10 mouse cellular contexts compared by ENCODE assay signal in genomic region chr14:79445055-79445620, GRCm38 (mm10). TPM values are rescaled to one million over a fixed set of nuclear protein-coding genes. Genes with fewer than 3 reads are reported as not detected.
DNase-seq lines count a peak whose midpoint lies in the region; ATAC-seq lines count a peak whose summit lies in the region.
"Had no signal": no experiment of that assay in that cellular context is flagged by ENCODE, and none has a peak within 500 bp of the region (broad histone marks: within the 10 kb centered on the region; RNA-seq: fewer than 3 reads in every experiment).

No protein-coding gene starts in this region.

- H3K4me3 ChIP-seq in hindbrain, embryonic 13.5 days = peak overlapping the region; percentile 27
- H3K4me3 ChIP-seq in midbrain, embryonic 10.5 days = peak overlapping the region; percentile 41
- H3K4me3 ChIP-seq in heart, embryonic 12.5 days = no peak overlapping the region
- no peak overlapping the region for H3K4me3 ChIP-seq in liver, embryonic 12.5 days
- H3K4me3 ChIP-seq: liver, embryonic 15.5 days had no signal

- DNase-seq in left cerebral cortex, postnatal 14 days (ENCODE audit: low spot score in 2 of 2) = peak; percentile 26 to 68
- DNase-seq in left cerebral cortex, adult 11 months (ENCODE audit: low spot score) = no peak
- peak; percentile 36 for DNase-seq in midbrain, embryonic 10.5 days (ENCODE audit: low spot score)
- DNase-seq in right cerebral cortex, postnatal 25 days = peak; percentile 24
- DNase-seq in adrenal gland, adult 18-20 months (ENCODE audit: low spot score in 2 of 2) = no peak

- no peaks in the 10 kb centered on the region for H3K27me3 ChIP-seq in hindbrain, embryonic 13.5 days
- no peaks in the 10 kb centered on the region for H3K27me3 ChIP-seq in midbrain, embryonic 10.5 days (ENCODE audit: low read depth, poor library complexity, severe bottlenecking)
- no peaks in the 10 kb centered on the region for H3K27me3 ChIP-seq in heart, embryonic 12.5 days (replicated peaks)
- peaks cover 7% of the 10 kb centered on the region for H3K27me3 ChIP-seq in liver, embryonic 12.5 days (replicated peaks)
- H3K27me3 ChIP-seq: liver, embryonic 15.5 days had no signal

- ATAC-seq in hindbrain, embryonic 13.5 days (ENCODE audit: low FRiP score) = peak; percentile 81
- ATAC-seq in heart, embryonic 12.5 days (ENCODE audit: insufficient number of reproducible peaks, low FRiP score) = no peak
- ATAC-seq in liver, embryonic 12.5 days = no peak
- ATAC-seq: intestine, embryonic 16.5 days had no signal

- peaks cover 20% of the 10 kb centered on the region for H3K4me1 ChIP-seq in hindbrain, embryonic 13.5 days (replicated peaks)
- peaks cover 19% of the 10 kb centered on the region for H3K4me1 ChIP-seq in midbrain, embryonic 10.5 days
- no peaks in the 10 kb centered on the region for H3K4me1 ChIP-seq in heart, embryonic 12.5 days (replicated peaks)
- H3K4me1 ChIP-seq in liver, embryonic 12.5 days = peaks cover 5% of the 10 kb centered on the region; the same call in 1 of the 2 replicates

- H3K9me3 ChIP-seq in hindbrain, embryonic 13.5 days = no peaks in the 10 kb centered on the region
- H3K9me3 ChIP-seq in midbrain, embryonic 10.5 days (replicated peaks) = no peaks in the 10 kb centered on the region
- H3K9me3 ChIP-seq in heart, embryonic 12.5 days (replicated peaks) = no peaks in the 10 kb centered on the region
- no peaks in the 10 kb centered on the region for H3K9me3 ChIP-seq in liver, embryonic 12.5 days (replicated peaks)
- H3K9me3 ChIP-seq: liver, embryonic 15.5 days had no signal

- intact Hi-C loops in left cerebral cortex, postnatal 14 days (cut with DNase I) = no loop called here

- H3K9ac ChIP-seq in hindbrain, embryonic 13.5 days = peak overlapping the region; percentile 4
- H3K9ac ChIP-seq in heart, embryonic 12.5 days = no peak overlapping the region
- no peak overlapping the region for H3K9ac ChIP-seq in liver, embryonic 12.5 days
- H3K9ac ChIP-seq: liver, embryonic 15.5 days had no signal

- H3K4me2 ChIP-seq in hindbrain, embryonic 13.5 days = peak overlapping the region; percentile 47
- H3K4me2 ChIP-seq in heart, embryonic 12.5 days = no peak overlapping the region
- no peak overlapping the region for H3K4me2 ChIP-seq in liver, embryonic 12.5 days
- H3K4me2 ChIP-seq: liver, embryonic 15.5 days had no signal

- H3K27ac ChIP-seq in hindbrain, embryonic 13.5 days = peak overlapping the region; percentile 87
- H3K27ac ChIP-seq in midbrain, embryonic 10.5 days (replicated peaks) = peak overlapping the region; percentile 66
- H3K27ac ChIP-seq in heart, embryonic 12.5 days (ENCODE audit: poor library complexity, severe bottlenecking) = no peak overlapping the region
- H3K27ac ChIP-seq in liver, embryonic 12.5 days = no peak overlapping the region
- H3K27ac ChIP-seq: liver, embryonic 15.5 days had no signal

- 16% methylated on average over 16 of the region's 16 CpGs for WGBS in hindbrain, embryonic 13.5 days
- WGBS in midbrain, embryonic 10.5 days = 40% methylated on average over 16 of the region's 16 CpGs
- WGBS in heart, embryonic 12.5 days = 71% methylated on average over 16 of the region's 16 CpGs
- 74% methylated on average over 16 of the region's 16 CpGs for WGBS in liver, embryonic 12.5 days (ENCODE audit: insufficient replicate concordance)

- no peaks in the 10 kb centered on the region for H3K36me3 ChIP-seq in hindbrain, embryonic 13.5 days
- no peaks in the 10 kb centered on the region for H3K36me3 ChIP-seq in midbrain, embryonic 10.5 days
- H3K36me3 ChIP-seq in heart, embryonic 12.5 days = no peaks in the 10 kb centered on the region
- H3K36me3 ChIP-seq in liver, embryonic 12.5 days = no peaks in the 10 kb centered on the region
- H3K36me3 ChIP-seq: liver, embryonic 15.5 days had no signal

RNA-seq across cellular contexts. Expression of gene Kbtbd6, which starts 6.5 kb away (rescaled TPM):
- total RNA-seq in left cerebral cortex, postnatal 14 days (2021) = 1 to 10 TPM in 1 of 2 experiments, under 1 TPM in 1; 0.99 to 1.4 TPM
- 1.5 and 1.6 TPM in 2 replicates for polyA plus RNA-seq in hindbrain, embryonic 13.5 days (2015; fragmentation: Nextera tagmentation; extraction: Ambion mirVana)
- polyA plus RNA-seq in midbrain, embryonic 10.5 days (2016; fragmentation: Nextera tagmentation; extraction: Ambion mirVana) = 5.8 and 5.9 TPM in 2 replicates
- 2.0 and 2.9 TPM in 2 replicates for polyA plus RNA-seq in heart, embryonic 12.5 days (2016; fragmentation: Nextera tagmentation; extraction: Ambion mirVana)
- 3.9 TPM in 2 replicates for polyA plus RNA-seq in liver, embryonic 12.5 days (2016; fragmentation: Nextera tagmentation; extraction: Ambion mirVana)
- total RNA-seq in adrenal gland, adult 18-20 months (2021) = under 1 TPM; 0.16 to 0.27 TPM

RNA-seq across cellular contexts. Expression of gene Kbtbd7, which starts 18.8 kb away (rescaled TPM):
- total RNA-seq in left cerebral cortex, postnatal 14 days (2021) = 10 to 100 TPM; 38.9 to 40.8 TPM
- 15.4 and 16.4 TPM in 2 replicates for polyA plus RNA-seq in hindbrain, embryonic 13.5 days (2015; fragmentation: Nextera tagmentation; extraction: Ambion mirVana)
- 12.8 and 13.5 TPM in 2 replicates for polyA plus RNA-seq in midbrain, embryonic 10.5 days (2016; fragmentation: Nextera tagmentation; extraction: Ambion mirVana)
- 9.7 and 11.9 TPM in 2 replicates for polyA plus RNA-seq in heart, embryonic 12.5 days (2016; fragmentation: Nextera tagmentation; extraction: Ambion mirVana)
- polyA plus RNA-seq in liver, embryonic 12.5 days (2016; fragmentation: Nextera tagmentation; extraction: Ambion mirVana) = 5.7 and 6.2 TPM in 2 replicates
- 1 to 10 TPM; 7.0 to 8.7 TPM for total RNA-seq in adrenal gland, adult 18-20 months (2021)

RNA-seq across cellular contexts. Expression of gene Elf1, which starts 35.9 kb away (rescaled TPM):
- 1 to 10 TPM; 4.3 to 5.4 TPM for total RNA-seq in left cerebral cortex, postnatal 14 days (2021)
- polyA plus RNA-seq in hindbrain, embryonic 13.5 days (2015; fragmentation: Nextera tagmentation; extraction: Ambion mirVana) = 3.8 and 3.9 TPM in 2 replicates
- polyA plus RNA-seq in midbrain, embryonic 10.5 days (2016; fragmentation: Nextera tagmentation; extraction: Ambion mirVana) = 3.9 and 5.2 TPM in 2 replicates
- 10.5 and 11.0 TPM in 2 replicates for polyA plus RNA-seq in heart, embryonic 12.5 days (2016; fragmentation: Nextera tagmentation; extraction: Ambion mirVana)
- 18.9 and 21.2 TPM in 2 replicates for polyA plus RNA-seq in liver, embryonic 12.5 days (2016; fragmentation: Nextera tagmentation; extraction: Ambion mirVana)
- 10 to 100 TPM; 19.2 to 23.1 TPM for total RNA-seq in adrenal gland, adult 18-20 months (2021)

RNA-seq across cellular contexts. Expression of gene Wbp4, which starts 36.2 kb away (rescaled TPM):
- 10 to 100 TPM; 40.9 to 44.9 TPM for total RNA-seq in left cerebral cortex, postnatal 14 days (2021)
- 43.9 and 46.1 TPM in 2 replicates for polyA plus RNA-seq in hindbrain, embryonic 13.5 days (2015; fragmentation: Nextera tagmentation; extraction: Ambion mirVana)
- 46.1 and 49.0 TPM in 2 replicates for polyA plus RNA-seq in midbrain, embryonic 10.5 days (2016; fragmentation: Nextera tagmentation; extraction: Ambion mirVana)
- polyA plus RNA-seq in heart, embryonic 12.5 days (2016; fragmentation: Nextera tagmentation; extraction: Ambion mirVana) = 29.5 and 30.6 TPM in 2 replicates
- polyA plus RNA-seq in liver, embryonic 12.5 days (2016; fragmentation: Nextera tagmentation; extraction: Ambion mirVana) = 22.4 and 23.5 TPM in 2 replicates
- 10 to 100 TPM; 31.6 to 39.4 TPM for total RNA-seq in adrenal gland, adult 18-20 months (2021)

RNA-seq across cellular contexts. Expression of gene Mtrf1, which starts 47.6 kb away (rescaled TPM):
- total RNA-seq in left cerebral cortex, postnatal 14 days (2021) = 1 to 10 TPM; 4.4 to 5.5 TPM
- polyA plus RNA-seq in hindbrain, embryonic 13.5 days (2015; fragmentation: Nextera tagmentation; extraction: Ambion mirVana) = 11.2 and 12.4 TPM in 2 replicates
- polyA plus RNA-seq in midbrain, embryonic 10.5 days (2016; fragmentation: Nextera tagmentation; extraction: Ambion mirVana) = 9.4 and 11.4 TPM in 2 replicates
- polyA plus RNA-seq in heart, embryonic 12.5 days (2016; fragmentation: Nextera tagmentation; extraction: Ambion mirVana) = 9.7 and 10.2 TPM in 2 replicates
- 6.7 and 7.3 TPM in 2 replicates for polyA plus RNA-seq in liver, embryonic 12.5 days (2016; fragmentation: Nextera tagmentation; extraction: Ambion mirVana)
- total RNA-seq in adrenal gland, adult 18-20 months (2021) = 1 to 10 TPM; 4.3 to 4.7 TPM

Comparison
In these comparisons a context has a peak if more than half of its experiments do, and no peak if none do; other contexts are left out.
1. DNase-seq: peak in left cerebral cortex, postnatal 14 days (2 of 2), midbrain, embryonic 10.5 days (single experiment) and right cerebral cortex, postnatal 25 days (single experiment); none in left cerebral cortex, adult 11 months (single experiment) and adrenal gland, adult 18-20 months (0 of 2).
2. H3K27ac ChIP-seq: peak in hindbrain, embryonic 13.5 days (single experiment) and midbrain, embryonic 10.5 days (single experiment); none in heart, embryonic 12.5 days (single experiment) and liver, embryonic 12.5 days (single experiment).
3. H3K4me3 ChIP-seq: peak in hindbrain, embryonic 13.5 days (single experiment) and midbrain, embryonic 10.5 days (single experiment); none in heart, embryonic 12.5 days (single experiment) and liver, embryonic 12.5 days (single experiment).